Mouse (Mus musculus) brain, embryonic 14.5 days (tissue): ENCODE results near the gene Kif5c. TPM values are rescaled to one million over a fixed set of nuclear protein-coding genes. Genes with fewer than 3 reads are reported as not detected.
A peak's percentile ranks its signal among the peaks of the same experiment; 100 is the strongest.

ENCODE experiments used
- DNase-seq: peaks from one replicate; pipeline ENCODE4 v3.0.0-alpha.2; 2011; ENCODE audit warnings: low read depth
- CTCF ChIP-seq: fragments of 200-500 bp; IDR thresholded peaks from 2 replicates; pipeline ENCODE4 v1.5.1; 2012; ENCODE audit warnings: inconsistent platforms, mild to moderate bottlenecking, moderate library complexity, borderline replicate concordance; ENCODE audit not compliant: insufficient read depth, insufficient read length; ENCODE audit errors: extremely low read depth
- POLR2A ChIP-seq: fragments of 200-500 bp; IDR thresholded peaks from 2 replicates; pipeline ENCODE4 v1.6.1; 2012; ENCODE audit warnings: mild to moderate bottlenecking, inconsistent platforms, borderline replicate concordance; ENCODE audit not compliant: poor library complexity, insufficient read depth, insufficient read length, severe bottlenecking; ENCODE audit errors: extremely low read depth
- polyA plus RNA-seq: library from polyadenylated mRNA; depleted of rRNA; stranded (reverse); fragments of >200 nt; gene quantifications from 2 replicates; pipeline ENCODE4 v1.2.3, GENCODE M21; 2012

Gene Kif5c
- polyA plus RNA-seq, 1 experiment: 253 TPM

DNA sequence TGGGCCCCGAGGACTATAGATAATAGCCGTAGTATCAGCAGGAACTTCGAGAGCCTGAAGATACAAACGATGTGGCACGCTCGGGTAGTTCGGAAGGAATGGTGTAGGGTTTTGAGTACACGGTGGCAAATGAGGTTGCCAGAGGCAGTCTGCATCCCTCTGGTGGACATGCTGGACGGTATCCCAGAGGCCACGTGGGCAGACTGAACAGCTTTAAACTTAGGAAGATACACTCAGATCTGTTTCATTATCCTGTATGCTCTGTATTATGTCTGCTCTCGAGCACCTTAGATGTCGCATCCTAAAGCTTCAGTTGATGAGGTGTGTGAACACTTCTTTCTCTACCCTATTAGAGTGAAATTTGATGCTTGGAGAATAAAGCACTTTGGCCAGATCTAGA is 56.9 kb downstream of the Kif5c start:
- TF ChIP-seq CTCF: no peak
- no peak for DNase-seq

DNA sequence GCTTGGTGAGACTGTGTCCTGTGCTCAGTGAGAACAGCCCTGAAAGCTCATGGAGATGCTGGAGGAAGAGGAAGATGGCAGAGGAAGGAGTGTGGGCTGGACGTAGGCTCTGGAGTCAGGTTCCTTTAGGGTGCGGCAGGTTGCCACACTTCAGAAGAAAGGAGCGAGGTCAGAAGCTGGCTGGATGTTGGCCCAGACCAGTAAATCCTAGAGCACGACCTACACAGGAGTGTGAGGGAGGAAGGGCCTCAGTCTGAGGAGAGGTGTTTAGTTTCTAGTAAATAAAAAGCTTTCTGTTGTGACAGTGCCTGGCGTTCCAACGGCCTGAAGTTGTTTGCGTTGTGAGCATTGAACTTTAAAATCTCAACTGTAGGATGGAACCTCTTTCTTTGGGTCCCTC is 59.3 kb downstream of the Kif5c start:
- no peak for TF ChIP-seq POLR2A
- TF ChIP-seq CTCF: no peak
- DNase-seq: no peak

DNA sequence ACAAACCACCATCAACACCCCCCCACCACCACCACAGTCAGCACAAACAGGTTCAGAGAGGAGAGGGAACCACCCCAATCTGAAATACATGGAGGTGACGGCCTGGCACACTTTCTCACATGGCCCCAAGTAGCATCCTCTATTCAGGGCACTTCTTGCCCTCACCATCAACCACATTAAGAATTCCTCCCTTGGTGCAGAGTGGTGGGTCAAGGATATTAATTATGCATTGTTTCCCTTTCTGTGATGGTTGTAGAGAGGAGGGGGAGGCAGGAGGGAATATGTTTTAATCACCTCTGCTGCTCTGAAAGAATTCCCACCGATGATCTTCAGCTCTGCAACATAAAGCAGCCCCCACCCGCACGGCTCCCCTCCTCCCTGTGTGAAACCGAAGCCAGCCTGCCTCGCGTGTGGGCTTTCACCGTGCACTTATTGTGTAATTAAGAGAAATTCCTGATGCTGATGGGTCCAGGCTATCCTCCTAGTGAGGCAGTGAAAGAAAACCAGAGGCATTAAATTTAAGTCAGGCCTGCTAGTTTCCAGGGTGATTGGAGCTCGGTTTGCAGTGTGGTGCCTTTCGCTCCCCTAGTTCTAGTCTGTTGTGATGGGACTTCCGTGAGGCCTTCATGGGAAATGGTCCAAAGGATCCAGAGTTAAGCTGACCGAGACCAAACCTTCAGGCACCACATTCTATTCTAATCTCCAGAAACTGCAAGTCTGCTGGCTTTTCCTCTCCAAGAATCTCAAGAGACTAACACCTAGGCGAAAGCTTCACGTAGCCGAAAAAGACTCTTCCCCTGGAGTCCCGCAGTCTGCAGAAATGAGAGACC is 60.3 kb downstream of the Kif5c start:
- TF ChIP-seq POLR2A (no peak), CTCF (no peak)
- DNase-seq: peak; percentile 68

DNA sequence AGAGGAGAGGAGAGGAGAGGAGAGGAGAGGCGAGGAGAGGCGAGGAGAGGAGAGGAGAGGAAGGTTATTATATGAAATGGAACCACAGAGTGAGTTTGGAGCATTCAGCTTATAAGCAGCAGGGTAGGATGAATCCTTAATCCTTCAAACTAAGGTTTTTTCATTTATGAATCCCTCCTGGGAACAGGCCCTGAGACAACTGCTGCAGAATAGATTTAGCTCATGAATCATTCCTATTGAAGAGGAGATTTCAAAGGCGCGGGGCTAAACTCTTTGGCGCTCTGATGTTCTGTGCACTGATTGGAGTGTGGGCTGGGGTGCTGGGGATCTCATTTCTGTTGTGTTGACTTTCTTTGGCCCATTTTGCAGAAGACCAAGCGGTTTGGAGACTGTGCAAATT is 63.7 kb downstream of the Kif5c start:
- DNase-seq: peak; percentile 79
- no peak for TF ChIP-seq POLR2A
- no peak for TF ChIP-seq CTCF

DNA sequence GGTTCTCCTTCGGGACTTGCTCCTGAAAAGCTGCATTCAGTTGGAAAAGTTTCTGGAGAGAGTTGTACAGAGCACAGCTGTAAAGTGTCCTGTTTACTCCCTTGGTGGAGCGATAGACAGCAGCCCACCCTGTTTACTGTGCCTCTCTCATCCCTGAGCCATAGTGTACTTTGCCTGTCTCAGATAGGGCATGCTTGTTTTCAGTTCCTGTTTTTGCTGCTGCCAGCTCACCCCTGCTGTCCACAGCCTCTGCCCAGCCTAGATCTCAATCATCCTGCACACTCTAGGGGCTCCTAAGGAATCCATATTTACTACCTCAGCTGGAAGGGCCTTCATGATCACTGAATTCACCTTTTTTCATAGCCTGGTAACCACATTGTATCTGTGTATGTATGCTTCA is 65.7 kb downstream of the Kif5c start:
- no peak for DNase-seq
- TF ChIP-seq POLR2A: no peak
- no peak for TF ChIP-seq CTCF

DNA sequence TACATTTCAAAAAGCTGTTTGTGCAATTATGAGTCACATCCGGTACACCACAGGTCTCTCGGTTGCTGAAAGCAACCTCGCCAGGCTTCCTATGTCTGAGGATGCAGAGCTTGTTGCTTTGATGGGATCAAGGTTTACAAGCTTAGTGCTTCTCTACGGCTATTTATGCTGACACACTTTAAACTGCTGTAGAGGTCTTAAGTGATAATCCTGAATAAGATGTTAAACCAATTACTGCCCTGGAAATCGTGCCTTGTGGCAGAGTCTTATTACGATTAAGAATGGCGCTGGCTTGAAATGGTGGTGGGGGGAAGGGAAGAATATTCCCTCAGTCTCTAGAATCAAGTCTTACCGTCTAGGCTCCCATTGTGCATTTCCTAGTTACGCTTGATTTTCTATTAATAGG is 71.3 kb downstream of the Kif5c start:
- DNase-seq: peak; percentile 75
- TF ChIP-seq CTCF: no peak
- TF ChIP-seq POLR2A: no peak

DNA sequence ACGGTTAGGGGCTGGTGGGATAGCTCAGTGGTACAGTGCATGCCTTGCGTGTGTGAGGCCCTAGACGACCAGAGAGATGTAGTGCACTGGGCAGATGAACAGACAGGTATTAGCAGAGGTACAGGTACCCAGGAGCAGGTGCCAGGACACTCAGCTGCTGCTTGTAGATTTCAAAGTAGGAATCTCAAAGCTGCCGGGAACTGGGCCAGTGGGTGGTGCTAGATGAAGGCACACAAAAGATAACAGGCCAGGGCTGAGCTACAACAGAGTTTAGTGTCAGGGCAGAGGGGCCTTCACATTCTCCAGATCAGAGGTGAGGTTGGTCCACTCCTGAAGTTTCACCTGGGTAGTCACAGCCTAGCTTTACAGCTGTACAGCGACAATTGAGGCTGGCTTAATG is 72.3 kb downstream of the Kif5c start:
- TF ChIP-seq POLR2A: no peak
- TF ChIP-seq CTCF: no peak
- DNase-seq: no peak

DNA sequence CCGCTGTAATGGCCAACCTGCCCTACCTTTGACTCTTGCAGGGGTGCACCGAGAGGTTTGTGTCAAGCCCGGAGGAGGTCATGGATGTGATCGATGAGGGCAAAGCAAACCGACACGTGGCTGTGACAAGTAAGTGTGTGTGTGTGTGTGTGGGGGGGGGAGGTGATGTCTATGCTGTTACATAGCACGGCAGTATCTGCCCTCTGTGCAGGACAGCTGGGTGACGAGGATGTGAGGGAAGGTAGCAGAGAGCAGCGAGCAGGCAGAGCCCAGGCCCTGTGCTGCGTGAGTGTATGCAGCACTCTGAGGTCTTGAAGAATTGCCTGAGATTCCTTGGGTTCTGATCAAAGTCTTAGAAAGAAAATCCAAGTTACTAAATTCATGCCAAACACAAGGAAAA is 75.6 kb downstream of the Kif5c start:
- DNase-seq: no peak
- TF ChIP-seq POLR2A (no peak), CTCF (no peak)

DNA sequence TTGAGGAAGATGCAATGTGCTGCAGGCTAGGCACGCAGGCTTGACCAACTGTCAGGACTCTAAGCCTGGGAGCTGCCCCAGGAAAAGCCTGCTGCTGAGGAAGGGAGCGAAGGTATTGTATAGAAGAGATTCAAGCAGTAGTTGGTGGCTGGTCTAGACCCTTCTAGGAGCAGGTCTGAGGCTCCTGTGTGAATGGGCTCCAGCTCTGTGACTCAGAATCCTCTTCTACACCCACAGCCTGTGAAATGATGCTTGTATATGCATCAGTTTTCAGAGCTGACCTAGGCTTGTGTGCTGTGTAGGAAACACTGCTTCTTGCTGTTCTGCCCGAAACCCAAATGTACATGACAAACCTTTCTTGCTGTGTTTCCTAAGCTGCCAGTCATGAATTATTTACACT is 76.4 kb downstream of the Kif5c start:
- TF ChIP-seq POLR2A: no peak
- TF ChIP-seq CTCF: no peak
- DNase-seq: no peak

DNA sequence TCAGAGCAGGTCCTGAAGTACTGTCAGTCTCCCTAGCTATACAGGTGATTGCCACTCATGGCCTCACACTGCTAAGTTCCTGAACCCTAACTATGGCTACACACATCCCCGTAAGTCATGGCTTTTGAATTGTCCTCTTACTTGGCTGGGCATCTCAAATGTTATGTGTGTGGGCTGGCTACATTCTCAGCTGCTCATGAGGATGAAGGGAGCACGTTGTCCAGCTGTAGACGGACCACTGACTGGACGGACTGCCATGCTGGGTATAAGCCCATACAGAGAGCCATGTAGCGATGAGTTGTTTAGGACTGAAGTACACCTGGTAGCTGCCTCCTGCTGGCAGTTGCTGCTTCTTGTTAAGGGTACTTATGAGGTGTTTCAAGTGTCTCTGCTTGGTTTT is 79.8 kb downstream of the Kif5c start:
- DNase-seq: no peak
- TF ChIP-seq CTCF: no peak
- TF ChIP-seq POLR2A: no peak

DNA sequence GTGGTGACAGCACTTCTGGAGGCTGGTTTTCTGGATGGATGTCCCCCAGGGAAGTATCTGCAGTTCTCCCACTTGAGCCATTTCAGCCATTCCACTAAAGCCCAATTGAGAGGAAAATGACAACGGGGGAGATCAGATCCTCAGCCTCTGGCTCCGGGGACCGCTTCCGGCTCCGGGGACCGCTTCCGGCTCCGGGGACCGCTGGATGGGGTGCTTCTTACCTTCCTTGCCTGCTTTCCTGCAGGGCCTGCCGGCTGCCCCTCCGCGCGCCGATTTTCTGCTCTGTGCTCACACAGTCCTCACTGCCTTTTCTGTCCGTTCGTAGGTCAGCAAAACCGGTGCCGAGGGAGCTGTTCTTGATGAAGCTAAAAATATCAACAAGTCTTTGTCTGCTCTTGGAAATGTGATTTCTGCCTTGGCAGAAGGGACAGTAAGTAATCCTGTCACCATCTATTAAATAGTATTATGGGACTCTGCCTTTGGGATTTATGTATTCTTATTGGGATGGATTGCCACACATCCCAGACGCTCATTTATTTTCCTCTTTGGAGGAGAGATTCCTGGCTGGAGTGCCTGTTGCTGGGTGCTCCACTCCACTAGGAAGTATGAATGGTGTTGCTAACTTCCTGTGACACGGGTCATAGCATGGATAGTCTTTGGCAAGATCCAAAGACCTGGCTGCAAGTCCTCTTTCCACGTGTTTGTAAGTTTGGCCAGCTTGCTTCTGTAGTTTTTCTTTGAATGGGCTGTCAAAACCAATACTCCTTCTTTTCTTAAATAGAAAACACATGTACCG is 81.3 kb downstream of the Kif5c start:
- TF ChIP-seq CTCF (no peak), POLR2A (no peak)
- DNase-seq: no peak

DNA sequence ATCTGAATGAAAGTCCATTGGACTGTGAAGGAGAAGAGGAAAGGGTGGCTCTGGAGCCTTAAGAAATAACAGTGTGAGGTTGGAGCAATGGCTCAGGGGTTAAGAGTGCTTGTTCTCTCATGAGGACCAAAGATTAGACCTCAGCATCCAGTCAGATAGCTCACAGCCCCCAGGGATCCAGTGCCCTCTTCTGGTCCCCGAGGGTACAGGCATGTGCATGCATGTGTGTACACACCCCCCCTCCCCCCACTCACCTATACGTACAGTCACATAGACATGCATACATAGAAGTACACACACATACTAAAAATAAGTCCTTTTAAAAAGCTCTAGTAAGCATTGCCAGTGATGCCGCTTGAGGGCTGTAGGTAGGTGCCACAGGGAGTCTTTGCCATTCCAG is 91.1 kb downstream of the Kif5c start:
- DNase-seq: no peak

More for the DNA sequence above, 91.1 kb downstream of the Kif5c start:
- TF ChIP-seq POLR2A (no peak), CTCF (peak; percentile 32; the same call in 1 of the 2 replicates)
